Mouse (Mus musculus) megakaryocyte, adult 5-6 weeks (primary cell): ENCODE results near the gene Trim34a. TPM values are rescaled to one million over a fixed set of nuclear protein-coding genes. Genes with fewer than 3 reads are reported as not detected.
"Not testable (repeated sequence)": the region's sequence is repeated elsewhere in the genome, so short reads cannot be mapped to it uniquely, and the experiment has no call there.

ENCODE experiments used
- ATAC-seq: 2 replicates; pipeline ENCODE4 v1.8.0; 2016; ENCODE audit warnings: mild to moderate bottlenecking, inconsistent platforms; ENCODE audit not compliant: poor library complexity, severe bottlenecking
- total RNA-seq, 2 experiments: library from RNA; stranded (forward) in 1 of 2; stranded (reverse) in 1 of 2; fragments of 153-499, 151-499 nt in 1 of 2; fragments of 221-1000, 200-1000 nt in 1 of 2; gene quantifications; 2 replicates each; pipeline versions ENCODE4 v1.2.3 to v1.2.4; 2015 to 2017

Trim34a gene
- 21.2 and 22.8 TPM in 2 replicates for total RNA-seq (2015)
- total RNA-seq (2017), result 26.9 and 31.2 TPM in 2 replicates

DNA sequence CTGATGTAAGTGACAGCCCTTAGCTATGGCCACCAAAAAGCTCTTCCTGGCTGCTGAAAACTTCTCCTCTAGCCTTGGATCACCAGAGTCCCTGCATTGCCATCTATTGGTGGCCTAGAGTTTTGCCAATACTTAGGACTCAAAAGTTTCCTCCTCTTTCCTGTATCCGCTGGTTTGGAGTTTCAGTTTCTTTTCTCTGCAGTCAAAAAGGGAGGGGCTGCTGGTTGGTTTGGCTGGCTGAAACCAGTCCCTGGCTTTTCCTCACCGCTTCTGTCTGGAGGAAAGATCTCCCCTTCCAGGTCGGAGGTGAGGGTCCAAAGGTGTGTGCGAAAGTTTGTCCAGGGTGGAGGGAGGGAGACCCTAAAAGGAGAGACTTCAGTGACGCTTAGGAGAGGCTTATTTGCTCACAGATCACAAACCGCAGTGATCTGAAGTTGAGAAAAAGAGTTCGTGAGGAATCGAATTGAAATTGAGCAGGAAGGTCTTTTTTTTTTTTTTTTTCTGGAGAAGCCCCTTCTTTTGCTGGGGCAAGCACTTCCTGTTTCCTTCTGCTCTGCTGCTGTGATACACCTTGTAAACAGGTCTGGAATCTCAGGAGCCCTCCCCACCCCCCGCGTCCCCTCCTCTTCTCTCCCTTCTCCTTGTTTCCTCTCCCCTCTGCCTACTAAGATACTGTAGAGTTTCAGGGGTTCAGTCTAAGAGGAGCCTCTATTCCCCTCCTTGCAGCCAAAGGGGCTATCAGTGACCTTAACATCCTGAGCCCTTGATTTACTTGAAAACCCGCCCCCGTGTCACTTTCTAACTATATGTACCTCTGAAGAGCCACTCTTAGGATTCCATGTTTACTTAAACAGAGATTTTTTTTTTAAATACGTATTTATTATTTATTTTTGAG lies at the start of gene Trim34a:
Trim34a (plus strand) TSS at position 171 of the 895 bp plus-strand sequence.
- ATAC-seq, result peak; percentile 89

DNA sequence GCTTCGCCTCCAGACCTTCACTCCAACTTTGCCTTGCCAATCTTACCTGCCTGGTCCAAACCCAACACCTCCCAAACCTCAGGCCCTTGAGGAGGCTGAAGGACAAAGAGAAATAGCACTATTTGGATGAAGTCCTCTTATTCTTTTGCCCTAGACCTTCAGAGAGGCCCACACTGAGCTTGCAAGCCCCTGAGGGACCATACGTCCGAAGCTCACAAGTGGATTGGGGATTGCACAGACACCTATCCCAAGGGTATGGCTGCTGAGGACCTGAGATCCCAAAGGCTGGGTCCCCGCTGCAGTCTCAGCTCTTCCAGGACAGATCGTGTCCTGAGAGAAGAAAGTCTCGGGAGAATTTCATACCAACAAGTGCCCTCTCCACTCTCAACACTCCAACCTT lies 48.4 kb upstream of the Trim34a start, which contains the start of gene Olfr649:
Olfr649 (minus strand) TSS at position 101 of the 400 bp plus-strand sequence.
- ATAC-seq, result no peak

DNA sequence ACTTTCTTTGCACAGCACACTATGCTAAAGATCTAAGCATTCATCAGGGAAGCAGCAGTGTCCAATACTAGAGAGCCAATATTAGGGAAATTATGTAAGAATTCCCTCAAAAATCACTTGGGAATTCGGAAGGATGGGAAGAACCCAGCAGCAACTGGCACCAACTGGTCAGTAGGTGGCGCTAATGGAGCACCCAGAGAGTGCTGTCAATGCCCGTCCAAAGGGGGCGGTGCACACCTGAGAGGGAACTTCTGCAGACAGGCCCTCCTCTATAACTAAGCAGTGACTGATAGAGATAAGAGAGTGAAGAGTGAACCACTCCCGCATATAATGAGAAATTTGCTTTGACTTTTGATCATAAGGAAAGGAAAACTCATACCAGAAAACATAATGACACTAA lies 44.4 kb upstream of the Trim34a start:
- peak; percentile 99 for ATAC-seq

DNA sequence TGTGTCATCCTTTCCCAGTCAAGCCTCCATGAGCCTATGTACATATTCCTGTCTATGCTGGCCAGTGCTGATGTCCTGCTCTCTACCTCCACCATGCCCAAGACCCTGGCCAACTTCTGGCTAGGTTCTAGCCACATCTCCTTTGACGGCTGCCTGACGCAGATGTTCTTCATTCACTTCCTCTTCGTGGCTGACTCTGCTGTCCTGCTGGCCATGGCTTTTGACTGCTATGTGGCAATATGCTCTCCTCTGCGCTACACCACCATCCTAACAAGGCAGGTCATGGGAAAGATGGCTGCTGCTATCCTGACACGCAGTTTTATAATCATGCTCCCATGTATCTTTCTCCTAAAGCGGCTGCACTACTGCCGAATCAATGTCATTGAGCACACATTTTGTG lies 38.1 kb upstream of the Trim34a start:
- peak; percentile 99 for ATAC-seq

DNA sequence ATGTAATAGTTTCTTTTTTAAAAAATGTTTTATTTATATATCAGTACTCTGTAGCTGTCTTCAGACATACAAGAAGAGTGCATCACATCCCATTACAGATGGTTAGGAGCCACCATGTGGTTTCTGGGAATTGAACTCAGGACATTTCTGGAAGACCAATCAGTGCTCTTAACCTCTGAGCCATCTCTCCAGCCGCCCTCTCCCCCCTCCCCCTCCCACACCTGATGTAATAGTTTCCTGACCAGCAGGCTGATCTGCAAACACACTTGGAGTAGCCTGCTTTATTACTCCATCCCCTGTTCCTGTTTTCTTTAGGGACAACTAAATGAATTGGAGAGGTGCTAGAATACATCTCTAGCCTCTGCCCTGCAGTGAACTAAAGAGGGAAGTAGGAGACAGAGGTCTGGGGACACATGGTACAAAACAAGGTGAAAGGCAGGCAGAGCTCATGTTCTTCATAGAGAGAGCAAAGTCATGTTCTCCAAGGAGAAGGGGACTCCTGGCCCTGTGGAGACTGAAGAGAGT lies 28.2 kb upstream of the Trim34a start:
- peak; percentile 66 for ATAC-seq

DNA sequence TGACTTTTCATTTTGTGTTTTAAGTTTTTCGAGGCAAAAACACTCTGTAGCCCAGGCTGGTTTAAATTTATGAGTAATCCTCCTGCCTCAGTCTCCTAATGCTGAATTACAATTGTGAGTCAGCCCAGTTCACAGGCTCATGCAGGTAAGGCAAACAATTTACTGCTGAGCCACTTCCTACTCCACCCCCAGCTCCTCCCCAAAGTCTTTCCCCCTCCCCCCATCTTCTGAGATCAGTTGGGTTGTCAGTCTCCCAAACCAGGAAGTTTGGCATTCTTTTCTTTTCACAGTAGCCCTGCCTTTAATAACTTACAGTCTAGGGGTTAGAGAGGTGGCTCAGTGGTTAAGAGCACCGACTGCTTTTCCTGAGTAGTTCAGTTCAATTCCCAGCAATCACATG lies 26.4 kb upstream of the Trim34a start:
- peak; percentile 54 for ATAC-seq

DNA sequence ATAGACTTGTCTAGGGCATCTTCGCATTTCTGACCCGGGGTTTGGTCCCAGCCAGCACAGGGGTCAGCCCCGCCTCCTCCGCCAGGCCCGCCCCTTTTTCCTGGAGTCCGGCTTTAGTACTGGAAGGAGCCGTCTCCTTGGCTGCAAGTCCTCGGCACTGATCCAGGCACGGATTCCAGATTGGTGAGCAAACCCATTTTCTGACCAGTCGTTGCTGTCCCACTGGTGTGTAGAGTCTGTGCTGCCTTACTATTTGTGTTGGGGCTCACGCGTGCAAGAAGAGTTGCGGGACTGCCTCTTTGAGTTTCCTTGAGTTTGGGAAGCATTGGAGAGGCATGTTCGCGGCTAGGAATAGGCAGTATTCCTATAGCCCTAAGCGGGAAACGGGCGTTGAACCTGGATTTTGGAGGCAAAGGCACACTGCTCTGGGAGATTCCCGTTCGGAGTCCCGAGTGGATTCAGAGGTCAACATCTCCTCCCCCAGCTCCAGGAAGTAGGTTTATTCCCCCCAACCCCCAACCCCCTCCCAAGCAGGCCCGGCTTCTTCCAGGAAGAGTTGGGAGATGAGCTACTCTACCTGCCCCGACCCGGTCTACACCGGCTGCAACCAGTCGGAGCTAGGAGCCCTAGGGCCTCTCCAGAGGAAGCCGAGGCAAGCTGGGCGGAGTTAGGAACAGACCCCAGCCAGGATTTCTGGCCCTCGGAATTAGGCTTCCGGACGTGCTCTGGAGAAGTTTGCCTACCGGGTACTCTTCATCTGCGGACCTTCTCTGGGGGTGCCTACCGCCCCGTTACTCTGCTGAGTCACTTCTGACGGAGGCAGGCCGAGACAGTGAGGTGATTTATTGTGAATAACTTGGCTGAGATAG lies 25.3 kb upstream of the Trim34a start, which contains the start of gene Trim6:
Trim6 (plus strand) TSS at position 93 of the 869 bp plus-strand sequence.
- ATAC-seq, result peak; percentile 55

DNA sequence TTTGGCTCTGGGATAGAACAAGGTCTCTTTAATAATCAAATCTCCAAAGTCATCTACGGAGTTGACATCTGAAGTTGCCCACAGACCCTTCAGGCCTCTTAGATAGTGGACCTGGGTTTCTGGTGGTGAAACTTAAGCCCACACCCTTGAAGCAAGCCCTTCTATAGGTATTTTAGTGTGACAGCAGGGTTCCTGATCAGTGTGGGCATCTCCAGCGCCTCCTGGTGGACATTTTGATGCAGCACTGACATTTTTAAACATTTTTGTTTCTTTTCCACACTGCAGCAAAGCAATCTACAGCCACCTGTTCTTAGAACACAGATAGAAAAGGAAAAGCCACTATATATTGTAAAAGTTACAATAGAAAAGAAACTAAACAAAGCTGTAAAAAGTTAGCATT lies 13.1 kb upstream of the Trim34a start:
- peak; percentile 97 for ATAC-seq

DNA sequence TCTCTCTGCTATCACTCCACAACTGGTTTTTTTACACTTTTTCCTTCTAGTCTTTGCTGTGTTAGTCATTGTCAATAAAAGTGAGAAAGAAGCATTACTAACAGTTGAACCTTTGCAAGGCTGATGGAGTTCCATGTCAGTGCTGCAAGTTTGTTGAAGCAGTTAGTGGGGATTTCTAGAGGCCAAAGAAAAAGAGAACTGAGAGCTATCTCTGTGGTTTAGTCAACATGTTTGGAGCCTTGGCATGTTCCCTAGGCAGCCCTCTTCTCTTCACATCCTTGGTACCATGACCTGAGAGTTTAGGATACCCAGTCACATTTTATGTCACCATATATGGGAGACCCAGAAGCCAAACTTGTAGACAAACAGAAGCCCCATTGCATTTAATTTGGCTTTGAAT lies 3.4 kb upstream of the Trim34a start:
- ATAC-seq, result peak; percentile 59

DNA sequence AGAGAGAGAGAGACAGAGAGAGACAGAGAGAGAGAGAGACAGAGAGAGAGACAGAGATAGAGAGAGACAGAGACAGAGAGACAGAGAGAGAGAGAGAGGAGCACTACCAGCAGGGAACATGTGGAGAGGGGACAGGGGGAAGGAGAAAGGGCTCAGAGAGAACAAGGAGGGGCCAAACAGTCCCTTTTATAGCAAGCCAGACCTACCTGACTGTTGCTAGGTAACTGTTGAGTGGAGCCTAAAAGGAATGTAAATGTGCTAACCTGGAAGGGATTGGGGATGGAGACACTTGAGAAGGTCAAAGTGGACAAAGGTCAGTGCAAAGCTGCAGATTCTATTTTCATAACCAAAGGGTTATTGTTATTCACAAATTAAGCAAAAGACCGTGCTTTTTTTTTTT lies 641 bp upstream of the Trim34a start:
- no peak for ATAC-seq

DNA sequence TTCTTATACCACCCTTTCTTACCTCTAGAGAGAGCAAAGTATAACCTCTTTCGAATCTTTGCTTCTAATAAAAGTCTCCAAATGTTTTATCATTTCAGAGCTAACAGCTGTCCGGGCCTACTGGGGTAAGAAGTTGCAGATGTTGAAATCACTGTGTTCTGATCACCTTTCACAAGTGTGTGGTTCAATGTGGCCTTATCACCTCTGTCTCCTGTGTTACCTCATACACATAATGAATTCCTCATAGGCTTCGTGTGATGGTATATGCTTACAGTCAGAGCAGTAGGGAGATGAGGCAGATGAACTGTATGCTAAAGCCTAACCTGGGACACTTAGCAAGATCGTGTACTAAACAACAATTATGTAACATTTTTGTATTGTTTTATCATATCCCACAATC lies 16.1 kb downstream of the Trim34a start:
- peak; percentile 71 for ATAC-seq

DNA sequence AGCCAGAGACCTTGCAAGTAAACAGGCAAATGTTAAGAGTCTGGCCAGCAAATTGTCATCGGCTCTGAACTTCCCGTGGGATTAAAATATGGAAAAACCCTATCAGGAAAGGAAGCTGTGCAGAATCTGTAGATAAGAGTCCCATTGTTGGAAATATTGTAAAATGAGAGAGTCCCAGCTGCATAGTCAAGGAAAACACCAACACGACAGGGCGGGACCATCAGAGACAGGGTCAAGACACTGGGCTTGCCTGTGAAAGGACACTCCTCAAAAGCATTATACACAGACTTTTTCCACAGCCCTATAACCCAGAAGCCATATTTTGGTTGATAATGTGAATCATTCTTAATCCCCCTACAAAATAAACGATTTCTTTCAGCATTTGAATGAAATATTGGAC lies 21.1 kb downstream of the Trim34a start:
- ATAC-seq, result not testable (repeated sequence)

DNA sequence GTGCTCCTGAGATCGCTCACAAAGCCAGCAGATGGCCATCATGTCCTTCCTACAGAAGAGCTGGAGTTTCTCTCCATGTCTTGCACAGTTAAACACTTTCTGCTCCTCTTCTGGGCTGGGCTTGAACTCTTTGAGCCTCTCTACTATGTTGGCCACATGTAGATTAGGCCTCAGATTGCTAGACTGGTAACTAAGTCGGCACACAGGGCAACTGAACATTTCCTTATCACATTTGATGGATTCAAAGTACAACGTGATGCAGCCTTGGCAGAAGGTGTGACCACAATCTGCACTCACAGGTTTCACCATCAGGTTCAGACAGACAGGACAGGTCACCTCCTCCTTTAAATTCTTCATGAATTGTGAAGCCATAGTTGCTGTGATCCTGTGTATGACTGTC lies 35.1 kb downstream of the Trim34a start:
- peak; percentile 40 for ATAC-seq

DNA sequence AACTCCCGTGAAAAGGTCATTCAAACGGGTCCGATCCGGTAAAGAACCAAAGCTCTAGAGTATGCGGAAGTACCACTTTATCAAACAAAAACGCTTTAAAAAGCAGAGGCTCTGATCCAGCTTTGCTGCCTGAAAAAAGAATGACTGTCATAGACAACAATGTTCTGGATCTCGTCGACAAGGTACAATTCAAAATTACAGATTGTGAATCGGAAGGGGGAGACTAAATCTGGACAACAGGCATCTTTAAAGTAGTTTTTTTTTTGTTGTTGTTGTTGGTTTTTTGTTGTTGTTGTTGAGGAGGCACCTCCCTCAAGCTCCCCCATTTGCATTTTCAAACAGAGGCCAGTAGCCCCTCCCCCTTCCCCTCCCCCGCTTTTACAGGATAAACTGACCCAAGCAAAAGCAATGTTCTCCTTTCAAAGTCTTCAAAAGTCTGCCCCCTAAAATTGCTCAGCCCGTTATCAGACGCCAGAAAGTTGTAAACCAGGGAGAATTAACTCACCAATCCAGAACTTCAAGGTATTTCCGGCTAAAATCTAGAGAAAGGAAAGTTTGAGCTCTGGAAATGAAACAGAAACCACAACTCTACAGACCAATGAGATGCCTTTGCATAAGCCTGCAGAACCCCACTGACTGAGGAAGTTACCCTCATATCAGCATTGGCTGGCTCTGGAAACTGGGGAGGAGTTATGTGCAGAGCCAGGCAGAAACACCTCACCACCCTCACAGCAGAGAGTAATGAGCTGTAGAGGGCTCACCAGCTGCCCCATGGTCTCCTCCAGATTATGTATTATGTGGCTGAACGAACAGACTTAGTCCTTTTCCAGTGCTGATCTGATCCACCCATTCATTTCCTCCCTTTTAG lies 43.6 kb downstream of the Trim34a start, which contains the start of gene Trim5:
Trim5 (minus strand) TSS at position 519 of the 868 bp plus-strand sequence.
- peak; percentile 93 for ATAC-seq

DNA sequence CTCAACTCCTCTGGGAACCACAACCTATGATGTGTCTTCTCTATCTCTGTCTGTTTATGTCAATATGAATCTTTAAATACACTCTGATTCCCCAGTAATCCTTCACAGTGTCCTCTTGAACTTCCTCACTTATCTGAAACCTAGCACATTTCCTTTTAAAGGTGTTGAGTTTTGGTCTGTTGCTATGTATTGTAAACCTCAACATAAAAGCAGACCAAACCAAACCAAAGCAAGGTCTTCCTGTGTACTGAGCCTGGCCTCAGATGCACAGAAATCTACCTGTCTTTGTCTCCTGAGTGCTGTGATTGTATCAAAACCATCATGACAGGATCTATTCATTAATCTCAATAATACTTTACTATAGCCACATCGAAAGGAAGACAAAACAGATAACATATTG lies 46.4 kb downstream of the Trim34a start:
- ATAC-seq, result no peak

DNA sequence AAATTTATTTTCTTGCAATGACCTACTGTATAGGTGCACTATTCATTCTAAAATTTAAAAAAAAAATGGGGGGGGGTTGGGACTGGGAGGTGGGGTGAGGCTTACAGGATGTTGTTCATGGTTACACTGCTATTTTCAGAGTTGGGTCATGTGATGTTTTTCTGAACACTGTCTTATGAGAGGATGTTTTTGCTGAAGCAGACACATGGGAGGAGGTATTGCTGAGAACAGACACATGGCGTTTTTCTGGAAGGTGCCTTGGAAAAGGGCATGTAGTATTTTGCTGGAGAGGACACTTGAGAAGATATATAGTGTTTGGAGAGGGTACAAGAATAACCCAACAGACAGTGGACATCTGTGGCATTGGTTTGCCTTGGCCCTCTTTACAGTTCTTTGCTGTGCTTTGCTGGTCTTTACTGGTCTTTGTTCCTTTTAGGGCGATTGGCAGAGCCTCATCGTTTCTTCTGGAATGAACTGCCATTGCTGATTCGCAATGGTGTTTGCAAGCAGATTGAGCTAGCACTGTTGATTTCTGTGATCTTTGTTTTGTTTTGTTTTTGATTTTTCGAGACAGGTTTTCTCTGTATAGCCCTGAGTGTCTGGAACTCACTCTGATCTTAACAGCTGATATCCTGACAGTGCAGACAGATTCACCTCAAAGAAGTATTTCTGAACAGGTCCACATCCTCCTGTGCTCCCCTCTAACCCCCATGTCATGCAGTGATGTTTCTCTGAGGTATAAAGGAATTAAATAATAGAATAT lies 47.6 kb downstream of the Trim34a start:
- no peak for ATAC-seq
